Mouse (Mus musculus): ENCODE data around the gene Gtf3c4.

GRCm38 (mm10) chr2:28860678-28861423, 20.7 kb upstream of the Gtf3c4 start:
- no peak for TF ChIP-seq CTCF (IDR thresholded peaks at IDR 0.05; ENCODE audit: low read depth, low read length)
- no peak for TF ChIP-seq GATA1 (IDR thresholded peaks at IDR 0.05; ENCODE audit: borderline replicate concordance, low read length)

Data from G1E (cell line).